Mouse (Mus musculus) heart, embryonic 11.5 days (tissue): ENCODE data around the gene Ip6k1. TPM values are rescaled to one million over a fixed set of nuclear protein-coding genes. Genes with fewer than 3 reads are reported as not detected.

ENCODE experiments used
- ATAC-seq: fragments of 200-750 bp; cut with Nextera tagmentation; replicated peaks from 2 replicates; pipeline ENCODE4 v1.8.0; 2017; ENCODE audit warnings: moderate library complexity; ENCODE audit not compliant: insufficient number of reproducible peaks, low FRiP score, low TSS enrichment
- H3K27ac ChIP-seq: fragments of 300-500 bp; sonication (generic); 2 replicates; pipeline ENCODE4 v1.5.1; 2014; ENCODE audit warnings: mild to moderate bottlenecking, low read depth, low read length
- H3K27me3 ChIP-seq: fragments of 300-500 bp; sonication (generic); 2 replicates; pipeline ENCODE4 v1.6.1; 2014; ENCODE audit warnings: mild to moderate bottlenecking, low read length, mixed read lengths; ENCODE audit not compliant: control insufficient read depth, insufficient read depth
- H3K36me3 ChIP-seq: fragments of 300-500 bp; sonication (generic); 2 replicates; pipeline ENCODE4 v1.6.1; 2014; ENCODE audit warnings: mild to moderate bottlenecking, low read length, moderate library complexity, mixed read lengths; ENCODE audit not compliant: control insufficient read depth, insufficient read depth
- H3K4me1 ChIP-seq: fragments of 300-500 bp; sonication (generic); 2 replicates; pipeline ENCODE4 v1.6.1; 2014; ENCODE audit warnings: low read length; ENCODE audit not compliant: control insufficient read depth, insufficient read depth
- H3K4me2 ChIP-seq: fragments of 300-500 bp; sonication (generic); 2 replicates; pipeline ENCODE4 v1.6.1; 2014; ENCODE audit warnings: mild to moderate bottlenecking, moderate library complexity
- H3K4me3 ChIP-seq: fragments of 300-500 bp; sonication (generic); 2 replicates; pipeline ENCODE4 v1.5.1; 2014; ENCODE audit warnings: low read depth, low read length
- H3K9ac ChIP-seq: fragments of 300-500 bp; sonication (generic); 2 replicates; pipeline ENCODE4 v1.6.1; 2014; ENCODE audit warnings: mild to moderate bottlenecking, low read depth, low read length, moderate library complexity
- H3K9me3 ChIP-seq: fragments of 300-500 bp; sonication (generic); replicated peaks from 2 replicates; pipeline ENCODE4 v1.6.1; 2016; ENCODE audit warnings: low read length; ENCODE audit not compliant: control insufficient read depth
- WGBS: fragments of 180-500 bp; shearing (Covaris S2); extraction: QIAGEN DNeasy Blood & Tissue Kit; methylation state at CpG from one replicate; pipeline ENCODE4 v1.1.7; 2014; ENCODE audit not compliant: insufficient replicate concordance; 5-methylcytosine and 5-hydroxymethylcytosine counted together
- polyA plus RNA-seq: library from polyadenylated mRNA; unstranded; fragments of >200 nt; fragmentation: Nextera tagmentation; extraction: Ambion mirVana; gene quantifications from 2 replicates; pipeline ENCODE4 v1.2.1, GENCODE M21; 2014

Gene Ip6k1
- polyA plus RNA-seq, 1 experiment from 2014 or later: 17.0 TPM

DNA sequence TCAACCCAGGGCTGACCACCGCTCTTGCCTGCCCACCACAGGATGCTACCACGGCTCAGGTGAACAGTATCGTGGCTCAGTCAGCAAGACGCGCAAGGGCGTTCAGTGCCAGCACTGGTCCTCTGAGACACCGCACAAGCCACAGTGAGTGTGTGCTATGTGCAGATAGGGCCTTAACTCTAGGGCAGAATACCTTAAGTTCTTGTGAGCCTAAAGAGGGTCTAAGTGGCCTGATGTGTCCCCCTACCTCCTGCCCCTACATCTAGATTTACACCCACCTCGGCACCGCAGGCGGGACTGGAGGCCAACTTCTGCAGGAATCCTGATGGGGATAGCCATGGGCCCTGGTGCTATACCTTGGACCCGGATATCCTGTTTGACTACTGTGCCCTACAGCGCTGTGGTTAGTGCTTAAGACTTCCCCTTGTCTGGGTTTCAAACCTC, 80.7 kb downstream of the Ip6k1 start, which contains the start of gene Rnf123:
Gene Rnf123 (minus strand): TSS at position 359 of the 444 bp plus-strand sequence.
- peak within 1 kb of the TSS; percentile 28; the same call in 1 of the 2 replicates for H3K9ac ChIP-seq
- peak within 1 kb of the TSS; percentile 21; the same call in 1 of the 2 replicates for H3K4me3 ChIP-seq
- H3K27me3 ChIP-seq: peaks cover 38% of the 10 kb centered on the region
- ATAC-seq: no peak
- no peaks in the 10 kb centered on the region for H3K9me3 ChIP-seq
- peaks cover 13% of the 10 kb centered on the region; the same call in 1 of the 2 replicates for H3K4me1 ChIP-seq
- H3K36me3 ChIP-seq: peaks cover 28% of the 10 kb centered on the region
- peak within 1 kb of the TSS; percentile 70 for H3K27ac ChIP-seq
- peak within 1 kb of the TSS; percentile 48 for H3K4me2 ChIP-seq
- WGBS: 27% methylated on average over 12 of the region's 12 CpGs

DNA sequence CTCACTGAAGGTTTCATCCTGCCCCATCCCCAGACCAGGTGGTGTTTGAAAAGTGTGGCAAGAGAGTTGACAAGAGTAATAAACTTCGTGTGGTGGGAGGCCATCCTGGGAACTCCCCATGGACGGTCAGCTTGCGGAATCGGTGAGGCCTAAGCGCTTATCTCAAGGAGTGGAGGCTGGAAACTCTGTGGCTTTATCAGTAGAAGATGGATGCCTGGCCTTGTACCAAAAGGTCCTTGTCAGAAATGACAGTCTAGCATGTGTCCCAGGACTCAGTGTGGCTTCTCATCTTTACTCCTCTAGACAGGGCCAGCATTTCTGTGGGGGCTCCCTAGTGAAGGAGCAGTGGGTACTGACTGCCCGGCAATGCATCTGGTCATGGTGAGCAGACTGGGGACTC, 81.3 kb downstream of the Ip6k1 start:
- Histone ChIP-seq H3K9ac (no peak overlapping the region), H3K4me3 (no peak overlapping the region), H3K4me2 (peak overlapping the region; percentile 48; the same call in 1 of the 2 replicates), H3K9me3 (no peaks in the 10 kb centered on the region), H3K4me1 (peaks cover 9% of the 10 kb centered on the region; the same call in 1 of the 2 replicates), H3K27ac (peak overlapping the region; percentile 70; the same call in 1 of the 2 replicates), H3K36me3 (peaks cover 28% of the 10 kb centered on the region), H3K27me3 (peaks cover 38% of the 10 kb centered on the region)
- WGBS: 39% methylated on average over 6 of the region's 6 CpGs
- no peak for ATAC-seq

DNA sequence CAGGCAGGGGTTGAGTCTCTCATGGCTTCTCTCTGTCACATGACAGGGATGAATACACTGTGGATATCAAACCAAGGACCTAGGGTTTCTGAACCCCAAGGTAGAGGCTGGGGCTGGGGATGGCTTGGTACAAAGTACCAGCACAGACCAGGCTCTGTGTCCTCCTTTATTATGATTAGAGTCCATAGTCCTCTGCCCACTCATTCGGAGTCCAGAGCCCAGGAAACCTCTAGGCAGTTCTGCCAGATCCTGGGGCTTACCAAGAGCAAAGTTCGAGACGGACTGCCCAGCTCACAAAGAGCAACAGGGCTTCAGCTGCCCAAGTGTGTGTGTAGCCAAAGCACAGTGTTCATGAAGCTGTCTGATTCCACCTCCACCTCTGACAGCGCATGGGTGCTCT, 83.0 kb downstream of the Ip6k1 start:
- Histone ChIP-seq H3K4me3 (no peak overlapping the region), H3K4me2 (no peak overlapping the region), H3K27me3 (peaks cover 38% of the 10 kb centered on the region), H3K27ac (peak overlapping the region; percentile 50), H3K4me1 (peaks cover 5% of the 10 kb centered on the region; the same call in 1 of the 2 replicates), H3K9ac (no peak overlapping the region), H3K9me3 (no peaks in the 10 kb centered on the region), H3K36me3 (peaks cover 34% of the 10 kb centered on the region)
- WGBS: 92% methylated on average over 4 of the region's 4 CpGs
- ATAC-seq: no peak

DNA sequence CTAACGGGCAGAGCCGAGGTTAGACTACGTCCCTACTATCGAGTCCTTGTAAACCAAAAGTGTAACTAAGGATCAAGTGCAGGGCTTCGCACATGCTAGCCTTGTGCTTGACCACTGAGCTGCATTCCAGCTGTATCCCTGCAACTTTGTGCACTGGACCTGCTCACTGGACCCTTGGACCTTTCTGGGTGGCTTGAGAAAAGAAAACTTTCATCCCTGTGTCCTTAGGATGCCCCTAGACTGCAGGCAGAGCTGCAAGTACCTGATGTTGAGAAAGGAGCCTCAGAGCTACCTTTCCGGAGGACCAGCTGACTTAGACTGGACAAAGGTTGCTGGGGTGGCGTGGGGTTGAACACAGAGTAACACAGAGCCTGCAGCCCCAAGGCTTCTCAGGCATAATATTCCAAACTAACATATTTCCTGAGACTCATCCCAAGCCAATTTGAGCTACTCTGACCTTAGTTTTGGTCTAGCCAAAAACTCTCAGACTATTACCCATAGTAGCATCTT, 88.4 kb downstream of the Ip6k1 start:
- Histone ChIP-seq H3K27me3 (no peaks in the 10 kb centered on the region), H3K9ac (no peak overlapping the region), H3K4me3 (no peak overlapping the region), H3K27ac (no peak overlapping the region), H3K4me1 (peaks cover 10% of the 10 kb centered on the region; the same call in 1 of the 2 replicates), H3K4me2 (no peak overlapping the region), H3K9me3 (no peaks in the 10 kb centered on the region), H3K36me3 (peaks cover 36% of the 10 kb centered on the region)
- 91% methylated on average over 7 of the region's 7 CpGs for WGBS
- ATAC-seq: no peak

DNA sequence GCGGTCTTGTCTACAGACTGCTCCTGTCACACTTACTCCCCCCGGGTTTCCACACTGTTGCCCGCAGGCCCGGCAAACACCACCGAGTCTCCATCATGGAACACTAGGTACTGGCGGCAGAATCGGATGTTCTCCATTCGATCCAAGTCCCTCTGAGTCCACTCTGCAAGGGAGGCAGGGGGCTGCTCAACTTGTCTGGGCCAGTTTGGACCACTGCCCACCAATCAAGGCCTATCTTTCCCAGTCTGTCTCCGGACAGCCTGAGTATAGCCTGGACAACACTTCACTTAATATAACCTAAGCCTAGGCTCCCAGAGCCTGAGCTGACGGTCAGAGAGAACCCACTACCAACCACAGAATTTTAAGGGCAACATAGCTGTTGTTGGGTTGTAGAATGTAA, 91.3 kb downstream of the Ip6k1 start:
- Histone ChIP-seq H3K36me3 (peaks cover 17% of the 10 kb centered on the region), H3K9me3 (no peaks in the 10 kb centered on the region), H3K4me3 (peak overlapping the region; percentile 91), H3K9ac (peak overlapping the region; percentile 91), H3K4me1 (peaks cover 24% of the 10 kb centered on the region; the same call in 1 of the 2 replicates), H3K27me3 (no peaks in the 10 kb centered on the region), H3K4me2 (peak overlapping the region; percentile 96), H3K27ac (peak overlapping the region; percentile 68; the same call in 1 of the 2 replicates)
- no peak for ATAC-seq
- WGBS: 63% methylated on average over 10 of the region's 10 CpGs

DNA sequence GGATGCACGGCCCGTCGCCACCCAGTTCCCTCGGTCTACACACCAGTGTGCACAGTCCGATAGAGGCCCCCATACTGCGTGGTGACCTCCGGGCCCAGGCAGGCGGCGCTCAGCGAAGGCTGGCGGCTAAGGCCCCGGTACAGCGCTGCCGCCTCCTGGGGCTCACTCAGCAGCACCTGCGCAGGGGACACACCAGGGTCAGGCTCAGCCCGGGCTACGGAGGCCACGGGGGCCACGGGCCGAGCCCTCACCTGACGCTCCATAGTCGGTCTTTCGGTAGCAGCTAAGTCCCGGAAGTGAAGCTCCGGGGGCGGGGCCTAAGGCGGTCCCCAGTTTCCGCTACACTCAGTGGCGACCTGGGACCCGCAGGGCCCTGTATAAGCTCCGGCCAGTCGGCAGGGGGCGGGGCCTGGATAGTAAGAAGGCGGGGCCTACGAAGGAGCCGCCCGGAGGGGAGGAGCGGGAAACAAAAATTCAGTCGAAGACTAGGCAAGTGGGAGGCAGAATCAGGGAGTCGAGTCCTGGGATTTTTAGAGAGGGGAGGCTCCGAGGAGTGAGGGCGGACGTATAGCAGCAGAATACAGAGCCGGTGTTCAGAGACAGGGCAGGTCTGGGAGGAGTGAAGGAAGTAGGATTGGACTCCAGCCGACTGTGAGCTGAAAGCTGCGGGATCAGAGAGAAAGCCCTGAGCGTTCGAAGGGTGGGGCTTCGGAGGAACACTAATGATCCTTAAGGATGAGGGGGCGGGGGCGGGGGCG, 92.1 kb downstream of the Ip6k1 start, which contains the start of gene Apeh:
Gene Apeh (minus strand): TSS at position 423 of the 758 bp plus-strand sequence.
- Histone ChIP-seq H3K27ac (peak within 1 kb of the TSS; percentile 68), H3K9ac (peak within 1 kb of the TSS; percentile 91), H3K9me3 (no peaks in the 10 kb centered on the region), H3K27me3 (no peaks in the 10 kb centered on the region), H3K4me3 (peak within 1 kb of the TSS; percentile 91), H3K4me1 (peaks cover 24% of the 10 kb centered on the region; the same call in 1 of the 2 replicates), H3K36me3 (peaks cover 17% of the 10 kb centered on the region), H3K4me2 (peak within 1 kb of the TSS; percentile 96)
- peak; percentile 92 for ATAC-seq
- under 1% methylated on average over 52 of the region's 52 CpGs for WGBS

DNA sequence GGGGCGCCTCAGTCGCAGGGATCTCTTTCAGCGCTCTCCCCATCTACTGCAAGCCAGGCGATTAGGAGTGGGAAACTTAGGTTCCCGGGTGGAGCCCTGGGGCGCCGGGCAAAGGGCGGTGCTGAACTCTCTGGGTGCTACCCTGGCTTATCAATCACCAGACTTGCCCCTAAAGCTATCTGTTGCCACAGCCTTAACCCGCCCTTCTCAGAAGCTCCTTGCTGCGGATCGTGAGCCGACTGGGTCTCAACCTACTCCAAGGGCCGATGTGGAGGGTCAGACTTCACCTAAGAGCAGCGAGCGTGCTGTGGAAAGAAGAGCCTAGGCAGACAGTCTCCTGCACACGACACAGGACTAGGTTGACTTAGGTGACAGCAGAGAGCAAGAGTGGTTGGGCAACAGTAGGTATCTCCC, 92.7 kb downstream of the Ip6k1 start:
- H3K4me2 ChIP-seq: peak overlapping the region; percentile 96
- peak overlapping the region; percentile 91 for H3K4me3 ChIP-seq
- no peaks in the 10 kb centered on the region for H3K27me3 ChIP-seq
- ATAC-seq: peak; percentile 80
- no peaks in the 10 kb centered on the region for H3K9me3 ChIP-seq
- WGBS: under 1% methylated on average over 16 of the region's 16 CpGs
- H3K4me1 ChIP-seq: peaks cover 24% of the 10 kb centered on the region; the same call in 1 of the 2 replicates
- peak overlapping the region; percentile 91 for H3K9ac ChIP-seq
- H3K36me3 ChIP-seq: peaks cover 14% of the 10 kb centered on the region
- H3K27ac ChIP-seq: peak overlapping the region; percentile 68

DNA sequence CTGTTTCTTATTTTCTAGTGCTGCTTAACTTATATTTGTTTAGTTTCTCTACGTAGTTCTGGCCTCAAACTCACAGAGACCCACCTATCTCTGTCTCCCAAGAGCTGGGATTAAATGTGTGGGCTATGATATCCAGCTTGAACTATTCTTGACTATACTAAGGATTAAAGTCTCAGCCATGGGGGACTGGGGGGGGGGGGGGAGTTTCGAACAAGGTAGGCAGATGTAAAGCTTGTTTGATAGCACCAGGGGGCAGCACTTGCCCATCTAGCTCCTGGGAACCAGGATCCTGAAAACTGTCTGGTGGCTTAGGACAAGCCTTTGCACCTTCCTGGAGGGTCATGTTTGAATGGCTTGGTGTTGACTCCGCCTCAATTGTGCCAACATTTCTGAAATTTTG, 93.2 kb downstream of the Ip6k1 start:
- WGBS: 16% methylated on average over 3 of the region's 3 CpGs
- Histone ChIP-seq H3K9ac (peak overlapping the region; percentile 91), H3K4me1 (peaks cover 24% of the 10 kb centered on the region; the same call in 1 of the 2 replicates), H3K27ac (peak overlapping the region; percentile 68), H3K36me3 (peaks cover 9% of the 10 kb centered on the region), H3K4me3 (peak overlapping the region; percentile 91), H3K4me2 (peak overlapping the region; percentile 96), H3K9me3 (no peaks in the 10 kb centered on the region), H3K27me3 (no peaks in the 10 kb centered on the region)
- ATAC-seq: no peak
